In genomic region chr4:43395147-43395546, GRCm38 (mm10) we compare ENCODE assay signal across 9 mouse cellular contexts. TPM values are rescaled to one million over a fixed set of nuclear protein-coding genes. Genes with fewer than 3 reads are reported as not detected.
DNase-seq lines count a peak whose midpoint lies in the region; ATAC-seq lines count a peak whose summit lies in the region.
"Had no signal": no experiment of that assay in that cellular context is flagged by ENCODE, and none has a peak within 500 bp of the region (broad histone marks: within the 10 kb centered on the region; RNA-seq: fewer than 3 reads in every experiment).

No protein-coding gene starts in this region.

- H3K4me2 ChIP-seq in heart, embryonic 11.5 days: peak overlapping the region; percentile 34
- H3K4me2 ChIP-seq in limb, embryonic 13.5 days (replicated peaks): no peak overlapping the region
- H3K4me2 ChIP-seq in embryonic facial prominence, embryonic 14.5 days (ENCODE audit: low read depth, low read length): no peak overlapping the region

- no peak for ATAC-seq in heart, embryonic 11.5 days (replicated peaks; ENCODE audit: insufficient number of reproducible peaks, low FRiP score, low TSS enrichment)
- ATAC-seq in limb, embryonic 13.5 days (ENCODE audit: low FRiP score, low read depth): no peak
- ATAC-seq in embryonic facial prominence, embryonic 14.5 days (ENCODE audit: low read depth): no peak
- ATAC-seq in megakaryocyte-erythroid progenitor cell, adult 5-6 weeks (replicated peaks; ENCODE audit: low FRiP score, low TSS enrichment, poor library complexity, severe bottlenecking): peak; percentile 62; the same call in 1 of the 2 replicates
- ATAC-seq in granulocyte monocyte progenitor cell, adult 5-6 weeks (replicated peaks; ENCODE audit: poor library complexity, severe bottlenecking): no peak

- no peak overlapping the region for H3K4me3 ChIP-seq in heart, embryonic 11.5 days (ENCODE audit: low read depth, low read length)
- H3K4me3 ChIP-seq in limb, embryonic 13.5 days: no peak overlapping the region
- H3K4me3 ChIP-seq in limb, embryonic 10.5 days: no peak overlapping the region
- H3K4me3 ChIP-seq in embryonic facial prominence, embryonic 14.5 days (ENCODE audit: low read depth, low read length): no peak overlapping the region

- no peak for DNase-seq in heart, postnatal 25 days (ENCODE audit: low spot score)
- no peak for DNase-seq in limb, embryonic 10.5 days (ENCODE audit: low spot score)
- no peak for DNase-seq in embryonic facial prominence, embryonic 14.5 days (ENCODE audit: low spot score)
- no peak for DNase-seq in cerebellum, postnatal 25 days

- peak overlapping the region; percentile 84 for H3K27ac ChIP-seq in heart, embryonic 11.5 days (ENCODE audit: low read depth, low read length)
- H3K27ac ChIP-seq in limb, embryonic 13.5 days: peak overlapping the region; percentile 73; the same call in 1 of the 2 replicates
- no peak overlapping the region for H3K27ac ChIP-seq in limb, embryonic 10.5 days
- peak overlapping the region; percentile 81 for H3K27ac ChIP-seq in embryonic facial prominence, embryonic 14.5 days (replicated peaks; ENCODE audit: low read depth, low read length)

- H3K9me3 ChIP-seq in heart, embryonic 11.5 days (replicated peaks; ENCODE audit: control insufficient read depth, low read length): no peaks in the 10 kb centered on the region
- H3K9me3 ChIP-seq in limb, embryonic 13.5 days: no peaks in the 10 kb centered on the region
- no peaks in the 10 kb centered on the region for H3K9me3 ChIP-seq in limb, embryonic 10.5 days (replicated peaks)
- no peaks in the 10 kb centered on the region for H3K9me3 ChIP-seq in embryonic facial prominence, embryonic 14.5 days (ENCODE audit: control insufficient read depth, low read length)

- H3K36me3 ChIP-seq in heart, embryonic 11.5 days (ENCODE audit: control insufficient read depth, insufficient read depth, low read length): no peaks in the 10 kb centered on the region
- no peaks in the 10 kb centered on the region for H3K36me3 ChIP-seq in limb, embryonic 13.5 days
- H3K36me3 ChIP-seq in limb, embryonic 10.5 days: no peaks in the 10 kb centered on the region
- H3K36me3 ChIP-seq in embryonic facial prominence, embryonic 14.5 days (ENCODE audit: control insufficient read depth, insufficient read depth, low read length): no peaks in the 10 kb centered on the region

- H3K27me3 ChIP-seq in heart, embryonic 11.5 days (ENCODE audit: control insufficient read depth, insufficient read depth, low read length): no peaks in the 10 kb centered on the region
- no peaks in the 10 kb centered on the region for H3K27me3 ChIP-seq in limb, embryonic 13.5 days
- no peaks in the 10 kb centered on the region for H3K27me3 ChIP-seq in limb, embryonic 10.5 days (ENCODE audit: low read depth, poor library complexity, severe bottlenecking)
- no peaks in the 10 kb centered on the region for H3K27me3 ChIP-seq in embryonic facial prominence, embryonic 14.5 days (replicated peaks; ENCODE audit: control insufficient read depth, insufficient read depth, low read length)

- intact Hi-C loops in heart, postnatal 25 days (cut with DNase I): no loop called here

- H3K9ac ChIP-seq in heart, embryonic 11.5 days (ENCODE audit: low read depth, low read length): peak overlapping the region; percentile 44; the same call in 1 of the 2 replicates
- no peak overlapping the region for H3K9ac ChIP-seq in limb, embryonic 13.5 days
- peak overlapping the region; percentile 46; the same call in 1 of the 2 replicates for H3K9ac ChIP-seq in embryonic facial prominence, embryonic 14.5 days (ENCODE audit: low read depth, low read length)

- H3K4me1 ChIP-seq in heart, embryonic 11.5 days (ENCODE audit: control insufficient read depth, insufficient read depth, low read length): peaks cover 38% of the 10 kb centered on the region
- H3K4me1 ChIP-seq in limb, embryonic 13.5 days: peaks cover 49% of the 10 kb centered on the region
- H3K4me1 ChIP-seq in limb, embryonic 10.5 days: peaks cover 35% of the 10 kb centered on the region
- H3K4me1 ChIP-seq in embryonic facial prominence, embryonic 14.5 days (ENCODE audit: control insufficient read depth, insufficient read depth, low read length): peaks cover 31% of the 10 kb centered on the region

- 65% methylated on average over 5 of the region's 5 CpGs for WGBS in heart, embryonic 11.5 days (ENCODE audit: insufficient replicate concordance)
- 83% methylated on average over 5 of the region's 5 CpGs for WGBS in limb, embryonic 13.5 days
- WGBS in limb, embryonic 10.5 days: 93% methylated on average over 5 of the region's 5 CpGs
- 87% methylated on average over 5 of the region's 5 CpGs for WGBS in embryonic facial prominence, embryonic 14.5 days

RNA-seq across cellular contexts. Expression of gene Rusc2, which starts 13.4 kb away (rescaled TPM):
- polyA plus RNA-seq in heart, embryonic 11.5 days (2014; fragmentation: Nextera tagmentation; extraction: Ambion mirVana): 6.3 and 7.8 TPM in 2 replicates
- total RNA-seq in heart, postnatal 25 days (2021): 10 to 100 TPM; 35.3 to 49.1 TPM
- polyA plus RNA-seq in limb, embryonic 13.5 days (2015; fragmentation: Nextera tagmentation; extraction: Ambion mirVana): 13.1 and 14.7 TPM in 2 replicates
- 3.4 and 5.8 TPM in 2 replicates for polyA plus RNA-seq in limb, embryonic 10.5 days (2016; fragmentation: Nextera tagmentation; extraction: Ambion mirVana)
- polyA plus RNA-seq in embryonic facial prominence, embryonic 14.5 days (2014; fragmentation: Nextera tagmentation; extraction: Ambion mirVana): 11.3 and 11.5 TPM in 2 replicates
- total RNA-seq in megakaryocyte-erythroid progenitor cell, adult 5-6 weeks (2014; fragmentation: Nextera tagmentation): 1.8 and 7.6 TPM in 2 replicates
- 0.19 and 1.5 TPM in 2 replicates for total RNA-seq in megakaryocyte-erythroid progenitor cell, adult 5-6 weeks (2017)
- total RNA-seq in granulocyte monocyte progenitor cell, adult 5-6 weeks (2014; fragmentation: Nextera tagmentation): 1.3 and 2.9 TPM in 2 replicates
- 1.7 and 1.9 TPM in 2 replicates for total RNA-seq in granulocyte monocyte progenitor cell, adult 5-6 weeks (2017)

RNA-seq across cellular contexts. Expression of gene Fam166b, which starts 33.8 kb away (rescaled TPM):
- 0.23 TPM in 1 of 2 replicates, not detected in the other for polyA plus RNA-seq in heart, embryonic 11.5 days (2014; fragmentation: Nextera tagmentation; extraction: Ambion mirVana)
- total RNA-seq in heart, postnatal 25 days (2021): not detected
- polyA plus RNA-seq in limb, embryonic 13.5 days (2015; fragmentation: Nextera tagmentation; extraction: Ambion mirVana): not detected in 2 replicates
- 0.18 TPM in 1 of 2 replicates, not detected in the other for polyA plus RNA-seq in limb, embryonic 10.5 days (2016; fragmentation: Nextera tagmentation; extraction: Ambion mirVana)
- polyA plus RNA-seq in embryonic facial prominence, embryonic 14.5 days (2014; fragmentation: Nextera tagmentation; extraction: Ambion mirVana): 0.22 and 0.33 TPM in 2 replicates
- not detected in 2 replicates for total RNA-seq in megakaryocyte-erythroid progenitor cell, adult 5-6 weeks (2014; fragmentation: Nextera tagmentation)
- total RNA-seq in megakaryocyte-erythroid progenitor cell, adult 5-6 weeks (2017): not detected in 2 replicates
- not detected in 2 replicates for total RNA-seq in granulocyte monocyte progenitor cell, adult 5-6 weeks (2014; fragmentation: Nextera tagmentation)
- total RNA-seq in granulocyte monocyte progenitor cell, adult 5-6 weeks (2017): not detected in 2 replicates
- total RNA-seq: hematopoietic stem cell, adult 5-6 weeks had no signal

RNA-seq across cellular contexts. Expression of gene Tesk1, which starts 46.6 kb away (rescaled TPM):
- 5.0 and 6.1 TPM in 2 replicates for polyA plus RNA-seq in heart, embryonic 11.5 days (2014; fragmentation: Nextera tagmentation; extraction: Ambion mirVana)
- total RNA-seq in heart, postnatal 25 days (2021): 10 to 100 TPM; 33.1 to 34.4 TPM
- 7.7 and 10.3 TPM in 2 replicates for polyA plus RNA-seq in limb, embryonic 13.5 days (2015; fragmentation: Nextera tagmentation; extraction: Ambion mirVana)
- polyA plus RNA-seq in limb, embryonic 10.5 days (2016; fragmentation: Nextera tagmentation; extraction: Ambion mirVana): 7.5 and 9.7 TPM in 2 replicates
- polyA plus RNA-seq in embryonic facial prominence, embryonic 14.5 days (2014; fragmentation: Nextera tagmentation; extraction: Ambion mirVana): 13.2 and 14.8 TPM in 2 replicates
- 11.7 and 15.6 TPM in 2 replicates for total RNA-seq in megakaryocyte-erythroid progenitor cell, adult 5-6 weeks (2014; fragmentation: Nextera tagmentation)
- total RNA-seq in megakaryocyte-erythroid progenitor cell, adult 5-6 weeks (2017): 4.3 and 4.8 TPM in 2 replicates
- total RNA-seq in granulocyte monocyte progenitor cell, adult 5-6 weeks (2014; fragmentation: Nextera tagmentation): 6.9 and 24.2 TPM in 2 replicates
- 5.9 and 7.4 TPM in 2 replicates for total RNA-seq in granulocyte monocyte progenitor cell, adult 5-6 weeks (2017)

RNA-seq across cellular contexts. Expression of gene Cd72, which starts 59.3 kb away (rescaled TPM):
- polyA plus RNA-seq in heart, embryonic 11.5 days (2014; fragmentation: Nextera tagmentation; extraction: Ambion mirVana): 1.8 and 3.3 TPM in 2 replicates
- total RNA-seq in heart, postnatal 25 days (2021): under 1 TPM; 0.81 to 0.87 TPM
- polyA plus RNA-seq in limb, embryonic 13.5 days (2015; fragmentation: Nextera tagmentation; extraction: Ambion mirVana): 3.0 and 4.2 TPM in 2 replicates
- polyA plus RNA-seq in limb, embryonic 10.5 days (2016; fragmentation: Nextera tagmentation; extraction: Ambion mirVana): 2.0 and 2.3 TPM in 2 replicates
- polyA plus RNA-seq in embryonic facial prominence, embryonic 14.5 days (2014; fragmentation: Nextera tagmentation; extraction: Ambion mirVana): 2.9 and 3.9 TPM in 2 replicates
- total RNA-seq in megakaryocyte-erythroid progenitor cell, adult 5-6 weeks (2014; fragmentation: Nextera tagmentation): 1.5 and 9.6 TPM in 2 replicates
- 2.9 and 11.9 TPM in 2 replicates for total RNA-seq in megakaryocyte-erythroid progenitor cell, adult 5-6 weeks (2017)
- total RNA-seq in granulocyte monocyte progenitor cell, adult 5-6 weeks (2014; fragmentation: Nextera tagmentation): 7.7 and 11.1 TPM in 2 replicates
- total RNA-seq in granulocyte monocyte progenitor cell, adult 5-6 weeks (2017): 7.0 and 9.1 TPM in 2 replicates
